Mouse (Mus musculus) brown adipose tissue, adult 24 weeks (tissue): ENCODE results near the gene Arap2. TPM values are rescaled to one million over a fixed set of nuclear protein-coding genes. Genes with fewer than 3 reads are reported as not detected.

Experiments
- H3K27ac ChIP-seq: fragments of 200-500 bp; replicated peaks from 2 replicates; pipeline ENCODE4 v1.5.1; 2012; ENCODE audit warnings: low read depth, mild to moderate bottlenecking, low read length
- H3K4me1 ChIP-seq: fragments of 200-500 bp; 2 replicates; pipeline ENCODE4 v1.6.1; 2012; ENCODE audit warnings: low read length, mixed read lengths; ENCODE audit not compliant: control insufficient read depth, insufficient read depth, insufficient read length
- H3K4me3 ChIP-seq: fragments of 200-500 bp; 2 replicates; pipeline ENCODE4 v1.5.1; 2012; ENCODE audit warnings: low read depth, mild to moderate bottlenecking, low read length, moderate library complexity; ENCODE audit not compliant: insufficient read depth
- polyA plus RNA-seq: library from polyadenylated mRNA; stranded (reverse); fragments of >200 nt; gene quantifications from 2 replicates; pipeline ENCODE4 v1.2.4, GENCODE M21; 2012; ENCODE audit not compliant: missing spikeins, insufficient read depth, insufficient read length

The Arap2 gene
- polyA plus RNA-seq = 3.9 and 6.7 TPM in 2 replicates

- H3K27ac ChIP-seq = peak within 1 kb of the TSS; percentile 76
- H3K4me3 ChIP-seq = peak within 1 kb of the TSS; percentile 84
- peaks cover 13% of the 10 kb centered on the region for H3K4me1 ChIP-seq
These were observed at the start of gene Arap2 for GRCm38 (mm10) chr5:62765784-62766701. Arap2 (minus strand) TSS chr5:62766159.

DNA sequence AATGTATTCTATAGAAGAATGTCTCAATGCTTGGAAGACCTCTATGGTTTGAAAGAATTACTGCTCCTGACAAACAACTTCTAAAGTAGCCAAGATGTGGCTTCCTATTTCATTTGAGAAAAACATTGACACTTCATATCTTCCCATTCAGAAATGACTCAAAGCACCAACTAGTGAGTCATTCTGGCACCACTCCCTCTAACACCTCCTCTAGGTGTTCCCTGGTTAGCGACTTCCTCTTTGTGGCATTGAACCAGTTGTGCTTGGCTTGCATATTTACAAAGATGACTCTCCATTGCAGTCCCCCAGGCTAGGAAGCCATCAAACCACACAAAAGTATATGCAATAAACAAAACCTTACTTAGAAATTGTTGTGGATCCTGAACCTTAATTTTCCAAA, 49.8 kb upstream of the Arap2 start:
- no peaks in the 10 kb centered on the region for H3K4me1 ChIP-seq
- H3K27ac ChIP-seq = no peak overlapping the region
- H3K4me3 ChIP-seq = no peak overlapping the region

GRCm38 (mm10) chr5:62814072-62814414, 48.1 kb upstream of the Arap2 start:
- Histone ChIP-seq H3K27ac (no peak overlapping the region), H3K4me3 (no peak overlapping the region), H3K4me1 (no peaks in the 10 kb centered on the region)

GRCm38 (mm10) chr5:62813402-62814071, 47.6 kb upstream of the Arap2 start, which contains the start of gene Dthd1:
Dthd1 (plus strand) TSS chr5:62813823.
- Histone ChIP-seq H3K27ac (no peak within 1 kb of the TSS), H3K4me3 (no peak within 1 kb of the TSS), H3K4me1 (no peaks in the 10 kb centered on the region)

DNA sequence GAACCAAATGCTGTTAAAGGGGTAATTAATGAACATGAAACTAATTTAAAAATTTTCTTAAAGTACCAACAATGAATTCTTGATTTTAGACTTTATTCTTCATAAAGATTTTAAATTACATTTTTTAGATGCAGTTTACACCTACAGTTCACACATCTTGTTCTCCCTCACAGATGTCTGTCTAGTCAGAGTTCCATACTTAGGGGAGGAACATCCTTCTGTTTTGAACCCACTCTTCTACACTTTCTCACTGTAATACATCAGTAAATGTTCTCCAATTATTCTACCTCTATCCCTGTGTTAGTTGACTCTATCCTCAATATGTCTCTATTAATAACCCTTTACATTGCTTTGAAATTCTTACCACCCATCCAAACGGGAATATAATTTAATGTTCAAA, 26.8 kb upstream of the Arap2 start:
- Histone ChIP-seq H3K4me1 (no peaks in the 10 kb centered on the region), H3K27ac (no peak overlapping the region), H3K4me3 (no peak overlapping the region)

DNA sequence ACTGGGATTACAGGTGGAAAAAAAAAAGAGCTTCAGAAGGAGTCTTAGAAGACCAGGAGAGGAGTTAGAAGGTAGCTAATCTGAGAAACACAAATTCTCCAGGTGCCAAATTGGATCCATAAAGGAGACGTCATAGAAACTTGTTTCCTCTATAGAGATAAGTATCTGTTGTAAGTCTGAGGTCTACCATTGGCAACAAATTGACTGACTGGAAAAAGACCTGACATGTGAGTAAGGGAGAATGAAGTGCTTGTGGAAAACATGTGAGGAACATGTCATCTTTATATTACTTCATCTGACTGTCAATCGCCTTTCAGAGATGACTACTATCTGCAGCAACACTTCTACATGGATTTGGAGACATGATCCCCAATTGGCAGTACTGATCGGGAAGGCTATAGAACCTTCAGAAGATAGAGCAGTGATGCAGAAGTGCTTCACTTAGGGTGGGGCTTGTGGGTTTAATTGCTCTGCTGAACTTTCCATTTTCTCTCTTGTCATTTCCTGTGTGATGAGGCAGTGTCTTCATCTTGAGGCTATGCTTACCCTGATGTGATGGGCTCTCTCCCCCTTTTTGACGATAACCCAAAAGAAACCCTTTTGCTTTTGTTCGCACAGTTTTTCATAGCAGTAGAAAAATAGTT, 25.1 kb upstream of the Arap2 start:
- Histone ChIP-seq H3K4me1 (no peaks in the 10 kb centered on the region), H3K27ac (no peak overlapping the region), H3K4me3 (no peak overlapping the region)

DNA sequence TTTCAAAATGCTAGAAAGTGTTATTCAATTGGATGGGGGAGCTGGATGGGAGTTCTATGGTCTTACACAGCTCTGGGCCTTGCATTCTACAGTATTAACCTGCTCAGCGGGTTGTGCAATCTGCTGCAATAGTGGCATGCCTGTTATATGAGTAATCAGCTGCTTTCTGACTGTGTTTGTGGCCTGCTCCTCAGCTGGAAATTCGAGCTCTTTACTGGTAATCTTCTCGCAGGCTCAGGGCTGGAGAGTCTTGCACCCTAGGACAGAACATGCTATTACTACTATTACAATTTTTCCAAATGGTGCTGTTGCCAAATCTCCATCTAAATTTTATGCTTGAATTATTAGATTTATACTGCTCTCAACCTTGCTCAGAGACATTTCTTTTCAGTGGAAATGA, 20.9 kb upstream of the Arap2 start:
- H3K4me3 ChIP-seq = no peak overlapping the region
- H3K4me1 ChIP-seq = no peaks in the 10 kb centered on the region
- H3K27ac ChIP-seq = no peak overlapping the region

DNA sequence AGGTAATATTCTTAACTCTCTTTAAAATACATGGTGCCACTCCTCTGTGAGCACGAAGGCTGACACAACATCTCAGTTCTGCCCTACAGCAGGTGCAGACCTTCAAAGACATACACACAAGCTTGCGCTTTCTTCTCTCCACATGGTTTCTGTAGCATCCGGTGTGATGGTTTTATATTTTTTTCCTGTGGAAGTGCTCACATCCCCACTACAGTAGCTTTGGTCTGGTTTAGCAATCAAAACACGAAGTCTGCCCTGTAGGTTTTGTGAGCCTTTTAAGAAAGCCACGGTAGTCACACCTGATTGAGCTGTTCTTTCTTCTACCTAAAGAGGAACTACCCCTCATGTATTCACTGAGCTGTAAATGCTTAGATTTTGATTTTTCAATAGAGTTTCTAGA, 12.7 kb upstream of the Arap2 start:
- no peak overlapping the region for H3K4me3 ChIP-seq
- H3K4me1 ChIP-seq = no peaks in the 10 kb centered on the region
- no peak overlapping the region for H3K27ac ChIP-seq

DNA sequence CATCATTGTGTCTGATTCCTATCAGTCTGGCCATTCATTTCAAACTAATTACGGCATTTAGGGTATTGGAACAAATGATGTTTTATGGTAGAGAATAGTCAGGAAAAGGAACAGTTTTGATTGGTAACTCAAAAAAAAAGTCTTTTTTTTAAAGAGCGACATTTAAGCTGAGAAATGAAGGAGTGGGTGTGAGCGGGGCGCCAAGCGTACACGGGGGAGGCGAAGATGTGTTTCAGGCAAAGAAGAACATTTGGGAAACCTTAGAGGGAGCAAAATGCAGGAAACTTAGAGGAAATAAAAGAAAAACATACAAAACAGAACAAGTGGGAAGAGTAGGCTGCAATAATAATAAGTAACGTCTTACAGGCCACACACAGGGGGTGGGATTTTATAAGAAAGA, 11.8 kb upstream of the Arap2 start:
- H3K27ac ChIP-seq = no peak overlapping the region
- H3K4me3 ChIP-seq = no peak overlapping the region
- H3K4me1 ChIP-seq = no peaks in the 10 kb centered on the region

DNA sequence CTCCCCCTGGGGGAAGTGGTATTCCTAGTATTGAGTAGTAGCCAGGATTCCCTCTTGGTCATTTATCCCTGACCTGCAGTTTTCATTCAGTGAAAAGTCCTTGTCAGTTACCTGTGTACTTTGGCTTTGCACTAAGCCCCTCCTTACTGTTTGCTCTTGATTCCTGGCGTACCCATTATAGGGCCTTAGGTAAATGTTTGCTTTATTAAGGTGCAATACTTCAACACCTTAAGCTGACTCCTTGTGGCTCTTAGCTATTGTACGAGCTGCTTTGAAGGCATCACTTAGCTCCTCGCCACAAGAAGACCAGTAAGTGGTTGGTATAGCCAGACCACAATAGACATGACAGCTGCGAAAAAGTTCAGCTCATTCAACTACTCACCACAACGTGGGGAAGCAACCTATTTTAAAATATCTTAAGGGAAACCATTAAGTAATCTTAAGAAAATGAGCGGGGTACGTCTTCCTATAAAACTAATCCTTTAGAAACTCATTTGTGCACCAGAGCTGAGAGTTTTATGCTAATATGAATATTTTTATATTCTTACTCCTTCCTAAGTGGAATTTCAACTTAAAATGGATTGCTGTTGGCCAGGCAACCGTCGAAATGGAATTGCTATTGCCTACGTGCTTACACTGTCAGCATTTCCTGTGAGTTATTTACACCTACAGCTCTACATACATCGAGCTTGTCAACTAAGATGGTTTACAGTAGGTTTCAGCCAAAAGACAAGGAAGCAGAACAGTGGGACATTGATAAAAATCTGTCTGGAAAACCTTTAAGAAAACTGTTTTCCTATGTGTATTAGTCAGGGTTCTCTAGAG, 6.0 kb upstream of the Arap2 start:
- Histone ChIP-seq H3K4me1 (no peaks in the 10 kb centered on the region), H3K27ac (no peak overlapping the region)

DNA sequence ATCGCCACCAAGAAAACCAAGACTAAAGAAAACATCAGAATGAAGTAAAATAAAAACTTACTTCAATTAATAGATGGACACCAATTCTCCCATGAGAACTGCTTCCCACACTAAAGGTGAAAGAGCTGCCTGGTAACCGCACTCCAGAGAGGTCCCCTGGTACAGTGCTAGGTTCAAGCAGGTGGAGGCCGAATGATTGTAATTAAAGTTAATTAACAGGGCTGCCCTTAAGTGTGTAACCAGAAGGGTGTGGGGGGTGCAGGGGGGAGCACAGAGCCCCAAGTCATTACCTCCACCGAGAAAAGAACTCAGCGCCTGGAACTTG, 538 bp downstream of the Arap2 start:
- H3K27ac ChIP-seq = peak overlapping the region; percentile 28; the same call in 1 of the 2 replicates
- H3K4me1 ChIP-seq = peaks cover 15% of the 10 kb centered on the region

More for the DNA sequence above, 6.0 kb upstream of the Arap2 start:
- no peak overlapping the region for H3K4me3 ChIP-seq

DNA sequence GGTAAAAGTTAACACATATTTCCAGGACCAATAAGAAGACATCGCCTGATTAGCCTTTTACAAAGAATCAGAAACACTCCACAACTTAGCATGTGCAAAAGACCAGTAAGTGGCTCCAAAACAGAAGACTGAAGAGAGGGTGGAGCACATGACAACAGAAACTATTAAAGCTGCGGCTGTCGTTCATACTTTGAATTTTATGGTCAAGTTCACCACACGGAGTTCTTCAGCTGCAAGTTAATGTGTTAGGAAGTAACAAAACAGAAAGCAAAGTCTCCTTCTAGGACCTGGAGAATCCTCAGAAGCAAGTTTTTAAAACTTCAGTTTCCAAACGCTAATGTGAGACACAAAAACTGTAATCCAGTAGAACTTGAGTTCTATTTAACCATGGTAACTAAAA, 1.8 kb downstream of the Arap2 start:
- H3K27ac ChIP-seq = 0 out of 2 replicates have a peak overlapping the region, but pooled peaks have one; percentile 21
- 0 out of 2 replicates have a peak overlapping the region, but pooled peaks have one; percentile 10 for H3K4me3 ChIP-seq
- H3K4me1 ChIP-seq = peaks cover 17% of the 10 kb centered on the region

More for the DNA sequence above, 538 bp downstream of the Arap2 start:
- peak overlapping the region; percentile 84 for H3K4me3 ChIP-seq

GRCm38 (mm10) chr5:62763046-62763445, 2.9 kb downstream of the Arap2 start:
- Histone ChIP-seq H3K27ac (peak overlapping the region; percentile 82), H3K4me3 (no peak overlapping the region), H3K4me1 (peaks cover 17% of the 10 kb centered on the region)

GRCm38 (mm10) chr5:62762298-62762960, 3.5 kb downstream of the Arap2 start:
- no peak overlapping the region for H3K4me3 ChIP-seq
- H3K27ac ChIP-seq = peak overlapping the region; percentile 82
- peaks cover 17% of the 10 kb centered on the region for H3K4me1 ChIP-seq
